Mouse (Mus musculus) embryonic facial prominence, embryonic 14.5 days (tissue): Measurements from ENCODE around the gene Dop1a. TPM values are rescaled to one million over a fixed set of nuclear protein-coding genes. Genes with fewer than 3 reads are reported as not detected.

Experiments used
- ATAC-seq: fragments of 200-750 bp; cut with Nextera tagmentation; 2 replicates; pipeline ENCODE4 v1.8.0; 2017; ENCODE audit warnings: low read depth, moderate number of reproducible peaks, moderate TSS enrichment
- DNase-seq: peaks from one replicate; pipeline ENCODE4 v3.0.0-alpha.2; 2015; ENCODE audit warnings: low spot score
- H3K27ac ChIP-seq: fragments of 300-500 bp; sonication (generic); replicated peaks from 2 replicates; pipeline ENCODE4 v1.5.1; 2014; ENCODE audit warnings: low read depth, mild to moderate bottlenecking, low read length, moderate library complexity
- H3K27me3 ChIP-seq: fragments of 300-500 bp; sonication (generic); replicated peaks from 2 replicates; pipeline ENCODE4 v1.6.1; 2014; ENCODE audit warnings: low read length; ENCODE audit not compliant: control insufficient read depth, insufficient read depth
- H3K36me3 ChIP-seq: fragments of 300-500 bp; sonication (generic); 2 replicates; pipeline ENCODE4 v1.6.1; 2014; ENCODE audit warnings: low read length, mixed read lengths; ENCODE audit not compliant: control insufficient read depth, insufficient read depth
- H3K4me1 ChIP-seq: fragments of 300-500 bp; sonication (generic); 2 replicates; pipeline ENCODE4 v1.6.1; 2014; ENCODE audit warnings: antibody characterized with exemption, low read length; ENCODE audit not compliant: control insufficient read depth, insufficient read depth
- H3K4me2 ChIP-seq: fragments of 300-500 bp; sonication (generic); 2 replicates; pipeline ENCODE4 v1.6.1; 2014; ENCODE audit warnings: low read depth, mild to moderate bottlenecking, low read length, moderate library complexity, mixed read lengths
- H3K4me3 ChIP-seq: fragments of 300-500 bp; sonication (generic); 2 replicates; pipeline ENCODE4 v1.5.1; 2014; ENCODE audit warnings: low read depth, mild to moderate bottlenecking, low read length
- H3K9ac ChIP-seq: fragments of 300-500 bp; sonication (generic); 2 replicates; pipeline ENCODE4 v1.6.1; 2014; ENCODE audit warnings: low read depth, mild to moderate bottlenecking, low read length, moderate library complexity, mixed read lengths
- H3K9me3 ChIP-seq: fragments of 300-500 bp; sonication (generic); 2 replicates; pipeline ENCODE4 v1.6.1; 2016; ENCODE audit warnings: low read length; ENCODE audit not compliant: control insufficient read depth
- WGBS: fragments of 180-500 bp; shearing (Covaris S2); extraction: QIAGEN DNeasy Blood & Tissue Kit; methylation state at CpG from one replicate; pipeline ENCODE4 v1.1.7; 2014; 5-methylcytosine and 5-hydroxymethylcytosine counted together
- polyA plus RNA-seq: library from polyadenylated mRNA; unstranded; fragments of >200 nt; fragmentation: Nextera tagmentation; extraction: Ambion mirVana; gene quantifications from 2 replicates; pipeline ENCODE4 v1.2.1, GENCODE M21; 2014

The Dop1a gene
- polyA plus RNA-seq, 1 experiment from 2014 or later = 20.8 TPM

GRCm38 (mm10) chr9:86599723-86600303, 132.9 kb downstream of the Dop1a start:
- no peak overlapping the region for H3K4me3 ChIP-seq
- H3K4me1 ChIP-seq = no peaks in the 10 kb centered on the region
- no peaks in the 10 kb centered on the region for H3K36me3 ChIP-seq
- H3K27me3 ChIP-seq = no peaks in the 10 kb centered on the region
- H3K9ac ChIP-seq = no peak overlapping the region
- H3K4me2 ChIP-seq = no peak overlapping the region
- ATAC-seq = no peak
- DNase-seq = no peak
- H3K9me3 ChIP-seq = no peaks in the 10 kb centered on the region
- no peak overlapping the region for H3K27ac ChIP-seq
- 47% methylated on average over 8 of the region's 8 CpGs for WGBS

Other genes with a start within 250 kb of the Dop1a start
- 4.1 and 5.0 TPM in 2 replicates for gene Ube2cbp, start 2.2 kb upstream of the Dop1a start, polyA plus RNA-seq
- gene Pgm3, start 104.7 kb downstream of the Dop1a start, polyA plus RNA-seq = 38.9 and 39.5 TPM in 2 replicates
- 3.6 and 4.7 TPM in 2 replicates for gene Rwdd2a, start 104.8 kb downstream of the Dop1a start, polyA plus RNA-seq
- gene Me1, start 228.8 kb downstream of the Dop1a start, polyA plus RNA-seq = 26.1 and 26.3 TPM in 2 replicates